Mouse (Mus musculus) telencephalon, adult 2 months (tissue): ENCODE measurements around the gene Igfl3.

ENCODE experiments used
- DNase-seq: peaks from one replicate; pipeline ENCODE4 v3.0.0-alpha.2; 2011; ENCODE audit warnings: low read depth, low spot score

The Igfl3 gene

GRCm38 (mm10) chr7:18176194-18176593, at the start of gene Igfl3:
TSS of gene Igfl3 (plus strand) at chr7:18176494.
- DNase-seq = no peak

DNA sequence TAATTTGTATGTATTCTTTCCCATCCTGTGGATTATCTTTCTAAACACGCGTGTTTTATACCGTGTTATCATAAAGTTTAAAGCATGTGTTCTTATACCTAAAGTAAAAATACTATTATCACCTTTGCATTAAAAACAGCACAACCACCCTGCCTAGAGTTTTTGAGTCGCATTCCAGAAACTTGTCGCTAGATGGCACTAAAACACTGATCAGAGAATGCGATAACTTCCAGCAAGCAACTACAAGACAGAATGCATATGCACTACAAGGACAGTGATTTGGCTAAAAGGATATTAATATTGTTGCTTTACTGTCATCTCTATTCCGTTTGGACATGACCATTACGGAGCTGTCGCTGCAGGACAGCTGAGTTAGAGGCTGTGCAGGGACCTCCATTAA, 34.6 kb downstream of the Igfl3 start:
- peak; percentile 0 for DNase-seq

DNA sequence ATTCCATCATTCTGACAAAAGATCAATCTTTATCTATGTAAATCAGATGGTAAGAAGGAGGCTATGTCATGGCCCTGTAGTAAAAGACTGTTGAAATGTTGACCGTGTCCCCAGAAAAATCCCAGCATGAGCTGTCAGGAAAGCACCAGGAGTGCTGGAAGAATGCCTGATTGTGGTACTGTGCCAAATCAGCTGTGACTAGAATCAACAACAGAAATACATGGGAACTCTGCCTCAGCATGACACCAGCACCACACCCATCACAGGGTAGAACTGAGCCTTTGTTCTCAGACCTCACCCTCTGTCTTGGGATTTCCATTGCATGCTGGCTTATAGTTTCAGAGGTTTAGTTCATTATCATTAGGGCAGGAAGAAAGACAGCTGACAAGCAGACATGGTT, 38.4 kb downstream of the Igfl3 start:
- DNase-seq = no peak
